Mouse (Mus musculus): ENCODE measurements around the gene Aifm2.

Gene Aifm2

DNA sequence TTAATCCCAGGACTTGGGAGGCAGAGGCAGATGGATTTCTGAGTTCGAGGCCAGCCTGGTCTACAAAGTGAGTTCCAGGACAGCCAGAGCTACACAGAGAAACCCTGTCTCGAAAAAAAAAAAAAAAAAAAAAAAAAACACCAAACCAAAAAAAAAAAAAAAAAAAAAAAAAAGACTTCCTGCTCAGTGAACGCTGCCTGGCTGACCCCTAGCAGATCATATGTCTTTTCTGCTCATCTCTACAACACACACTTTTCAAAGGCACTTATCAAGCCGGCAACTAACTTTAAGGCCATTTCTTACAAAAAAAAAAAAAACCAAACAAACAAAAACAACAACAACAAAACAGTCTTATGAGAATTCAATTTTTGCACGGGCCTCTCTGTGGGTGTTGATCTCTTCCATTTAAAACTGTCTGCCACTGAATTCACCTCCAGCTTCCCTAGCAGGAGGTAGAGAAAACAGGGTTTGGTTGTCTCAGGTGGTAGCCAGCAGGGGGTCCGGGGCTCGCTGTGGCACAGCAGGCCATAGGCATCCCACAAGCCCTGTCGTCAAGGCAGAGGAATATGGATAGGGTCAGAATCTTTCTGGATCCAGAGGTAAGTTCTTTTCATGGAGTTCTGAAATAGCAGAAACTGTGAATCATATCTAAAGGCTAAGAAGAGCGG is 66.5 kb downstream of the Aifm2 start:
- DNase-seq, result no peak

DNA sequence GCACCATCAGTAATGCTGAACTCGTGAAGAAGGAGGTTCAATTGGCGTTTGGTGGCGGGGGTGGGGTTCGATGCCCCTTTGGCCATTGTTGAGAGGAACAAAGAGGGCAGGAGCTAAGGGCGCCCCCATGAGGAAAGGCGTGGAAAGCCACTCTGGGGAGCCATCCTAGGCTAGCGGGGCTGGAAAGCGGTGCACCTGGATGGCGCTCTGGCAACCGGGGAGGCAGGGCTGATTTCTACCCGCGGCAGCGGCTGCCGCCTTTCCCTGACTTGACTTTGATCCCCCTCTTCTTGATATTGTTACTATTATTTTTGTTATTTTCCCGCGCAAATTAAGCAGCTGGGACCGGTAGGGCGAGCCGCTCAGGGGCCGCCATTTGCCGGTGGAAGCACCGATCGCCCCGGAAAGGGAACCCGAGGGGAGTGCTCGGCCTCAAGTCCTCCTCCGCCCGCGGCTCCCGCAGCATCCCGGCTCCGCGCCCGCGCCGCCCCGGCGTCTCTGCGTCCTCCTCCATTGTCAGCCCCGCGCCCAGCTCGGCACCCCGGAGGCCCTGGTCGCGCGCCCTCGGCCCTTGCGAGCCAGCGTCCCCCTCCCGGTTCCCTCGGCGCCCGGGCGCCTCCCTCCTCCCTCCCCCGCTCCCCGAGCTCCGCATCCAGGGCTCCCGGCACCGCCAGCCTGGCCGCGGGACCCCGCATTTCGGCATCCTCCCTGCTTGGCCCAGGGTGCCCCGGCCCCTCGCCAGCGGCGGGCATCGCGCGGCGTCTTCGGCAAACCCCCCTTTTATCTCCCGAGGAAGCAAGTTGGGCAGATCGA is 67.9 kb downstream of the Aifm2 start:
- peak; percentile 23 to 77 for DNase-seq

DNA sequence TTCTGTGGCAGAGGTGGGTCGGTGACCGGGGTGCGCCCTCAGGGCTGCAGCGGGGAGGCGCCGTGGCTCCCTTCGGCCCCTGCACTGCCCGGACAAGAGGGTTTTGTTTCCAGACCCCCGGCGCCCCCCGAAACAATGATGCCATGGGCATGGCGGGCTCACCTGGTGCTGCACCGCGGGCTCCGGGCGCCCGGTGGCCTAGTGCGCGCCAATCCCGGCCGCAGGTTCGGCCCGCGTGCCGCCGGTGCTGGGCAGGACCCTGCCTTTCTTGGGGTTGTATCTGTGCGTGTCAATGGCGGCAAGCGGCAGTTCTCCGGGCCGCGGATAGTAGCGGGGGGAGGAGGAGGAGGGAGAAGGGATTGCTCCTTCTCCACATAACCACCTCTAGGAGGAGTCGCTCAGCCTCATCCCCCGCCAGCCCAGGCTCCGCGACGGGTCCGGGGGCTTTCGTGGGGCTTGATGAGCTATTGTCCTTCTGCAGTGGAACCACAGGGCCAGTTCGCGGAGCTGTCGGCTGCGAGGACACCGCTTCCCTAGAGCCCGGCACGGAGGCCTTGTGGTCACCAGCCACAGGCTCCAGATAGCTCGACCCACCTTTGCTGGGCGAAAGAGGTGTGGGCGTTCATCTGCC is 68.7 kb downstream of the Aifm2 start, which contains the start of gene H2afy2:
H2afy2 (minus strand) TSS at position 527 of the 631 bp plus-strand sequence.
- peak; percentile 50 to 58 for DNase-seq

DNA sequence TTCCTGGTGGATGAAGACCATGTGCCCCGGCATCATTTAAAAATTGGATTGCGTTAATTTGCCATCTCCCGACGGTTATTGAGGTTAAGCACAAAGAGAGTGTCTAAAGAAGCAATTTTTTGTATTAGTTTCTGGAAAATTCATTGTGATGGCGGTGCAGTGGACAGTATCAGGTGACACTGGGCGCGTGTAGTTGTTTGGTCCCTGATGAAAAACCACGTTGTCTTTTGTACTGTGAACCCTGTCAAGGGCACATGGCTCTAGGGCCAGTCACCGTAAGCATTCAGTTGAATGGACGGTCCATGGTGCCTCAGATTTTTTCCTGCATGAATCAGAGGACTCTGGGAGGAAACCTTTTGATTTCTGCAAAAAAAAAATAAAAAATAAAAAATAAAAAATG is 69.4 kb downstream of the Aifm2 start:
- no peak for DNase-seq

DNA sequence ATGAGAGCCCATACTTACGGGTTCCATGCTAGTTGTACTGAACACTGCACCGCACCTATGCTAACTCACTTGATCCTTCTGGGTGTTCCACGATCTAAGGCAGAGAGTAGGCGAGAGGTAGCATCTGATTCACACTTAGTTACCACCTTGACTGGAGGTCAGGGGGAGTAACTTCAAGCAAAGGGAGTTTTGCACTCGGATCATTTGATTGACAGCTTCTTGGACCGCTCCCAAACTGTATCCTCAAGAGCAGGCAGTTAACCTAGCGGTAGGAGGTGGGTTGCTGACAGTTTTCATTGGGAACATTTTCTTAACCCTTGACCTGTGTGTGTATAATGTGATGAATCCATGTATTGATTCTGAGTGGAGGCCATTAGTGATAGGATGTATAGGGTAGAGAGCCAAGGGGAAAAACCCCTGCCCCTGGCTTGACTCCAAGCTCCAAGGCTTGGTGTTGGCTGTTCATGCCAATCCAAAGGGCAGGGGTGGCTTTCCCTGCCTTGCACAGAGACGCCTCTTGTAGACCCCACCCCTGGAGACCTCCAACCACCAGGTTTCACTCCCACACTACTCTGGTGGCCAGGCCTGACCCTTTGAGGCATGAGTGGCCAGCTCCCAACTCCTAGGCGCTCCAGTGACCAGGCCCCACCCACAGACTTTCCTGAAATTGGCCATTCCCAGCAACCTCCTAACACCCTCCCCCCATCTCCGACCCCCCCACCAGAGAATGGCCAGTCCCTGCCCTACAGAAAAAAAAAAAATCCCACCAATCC is 72.7 kb downstream of the Aifm2 start:
- DNase-seq, result no peak

DNA sequence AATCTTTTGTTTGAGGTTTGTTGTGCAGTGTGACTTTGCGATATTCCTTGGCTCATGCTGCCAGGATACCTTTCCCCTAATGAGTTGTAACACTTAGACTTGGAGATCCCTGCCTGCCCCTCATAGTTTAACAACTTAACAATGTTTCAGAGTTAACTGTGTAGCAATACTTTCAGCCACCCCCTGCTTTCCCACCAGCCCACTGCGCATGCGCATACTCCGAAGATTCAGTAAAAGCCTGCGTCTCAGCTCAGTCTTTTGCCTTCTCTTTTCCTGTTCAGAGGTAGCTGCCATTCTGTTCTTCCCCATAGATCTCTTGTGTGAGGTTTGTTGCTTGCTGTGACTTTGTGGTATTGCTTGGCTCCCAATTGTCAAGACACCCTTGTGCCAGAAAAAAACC is 73.4 kb downstream of the Aifm2 start:
- no peak for DNase-seq

All from kidney, adult 8-10 months (tissue).